Mouse (Mus musculus) cerebellum, adult 9-11 months (tissue): ENCODE measurements around the gene Ywhae.
"Not testable (repeated sequence)": the region's sequence is repeated elsewhere in the genome, so short reads cannot be mapped to it uniquely, and the experiment has no call there.

Source experiments
- DNase-seq: peaks from one replicate; pipeline ENCODE4 v3.0.0; 2022

Ywhae gene

GRCm38 (mm10) chr11:75732434-75733226 lies at the start of gene Ywhae:
Gene Ywhae (plus strand): TSS chr11:75732869.
- DNase-seq: peak; percentile 91

- DNase-seq: no peak
Observed at GRCm38 (mm10) chr11:75684462-75684861, 48.2 kb upstream of the Ywhae start.

- DNase-seq: no peak
Observed at GRCm38 (mm10) chr11:75684956-75685355, 47.7 kb upstream of the Ywhae start.

- no peak for DNase-seq
Observed at GRCm38 (mm10) chr11:75687343-75687993, 45.2 kb upstream of the Ywhae start.

GRCm38 (mm10) chr11:75688132-75688531 lies 44.5 kb upstream of the Ywhae start:
- no peak for DNase-seq

- DNase-seq: no peak
Observed at GRCm38 (mm10) chr11:75689977-75690376, 42.7 kb upstream of the Ywhae start.

GRCm38 (mm10) chr11:75691047-75691446 lies 41.6 kb upstream of the Ywhae start:
- no peak for DNase-seq

GRCm38 (mm10) chr11:75693570-75693969 lies 39.1 kb upstream of the Ywhae start:
- DNase-seq: no peak

- not testable (repeated sequence) for DNase-seq
Observed at GRCm38 (mm10) chr11:75697464-75697863, 35.2 kb upstream of the Ywhae start.

GRCm38 (mm10) chr11:75700557-75700956 lies 32.1 kb upstream of the Ywhae start:
- DNase-seq: no peak

GRCm38 (mm10) chr11:75702761-75703160 lies 29.9 kb upstream of the Ywhae start:
- no peak for DNase-seq

- no peak for DNase-seq
Observed at GRCm38 (mm10) chr11:75703748-75704147, 28.9 kb upstream of the Ywhae start.

- no peak for DNase-seq
Observed at GRCm38 (mm10) chr11:75713949-75714348, 18.7 kb upstream of the Ywhae start.

GRCm38 (mm10) chr11:75715556-75715955 lies 17.1 kb upstream of the Ywhae start:
- no peak for DNase-seq

GRCm38 (mm10) chr11:75716661-75717325 lies 15.9 kb upstream of the Ywhae start:
- DNase-seq: no peak

GRCm38 (mm10) chr11:75722339-75722738 lies 10.3 kb upstream of the Ywhae start:
- no peak for DNase-seq

GRCm38 (mm10) chr11:75727168-75727567 lies 5.5 kb upstream of the Ywhae start:
- no peak for DNase-seq

- DNase-seq: not testable (repeated sequence)
Observed at GRCm38 (mm10) chr11:75727659-75728058, 5.0 kb upstream of the Ywhae start.

- DNase-seq: peak; percentile 74
Observed at GRCm38 (mm10) chr11:75733227-75733940, 715 bp downstream of the Ywhae start.

- DNase-seq: no peak
Observed at GRCm38 (mm10) chr11:75735462-75736252, 3.0 kb downstream of the Ywhae start.

GRCm38 (mm10) chr11:75736978-75737377 lies 4.3 kb downstream of the Ywhae start:
- DNase-seq: no peak

GRCm38 (mm10) chr11:75737806-75738476 lies 5.3 kb downstream of the Ywhae start:
- no peak for DNase-seq
